Mouse (Mus musculus) heart, adult 2 months (tissue): Measurements from ENCODE around the gene Pafah1b3. TPM values are rescaled to one million over a fixed set of nuclear protein-coding genes. Genes with fewer than 3 reads are reported as not detected.

Experiments
- DNase-seq, 2 experiments: peaks; one replicate each; pipeline ENCODE4 v3.0.0; 2021
- H3K27ac ChIP-seq: fragments of 200-600 bp; 2 replicates; pipeline ENCODE4 v1.8.1; 2022
- H3K27me3 ChIP-seq: fragments of 200-500 bp; 2 replicates; pipeline ENCODE4 v1.6.1; 2012; ENCODE audit warnings: mild to moderate bottlenecking, low read length, inconsistent platforms, mixed read lengths; ENCODE audit not compliant: control insufficient read depth, insufficient read depth
- H3K36me3 ChIP-seq: fragments of 200-500 bp; 2 replicates; pipeline ENCODE4 v1.6.1; 2012; ENCODE audit warnings: low read length, inconsistent platforms; ENCODE audit not compliant: control insufficient read depth, insufficient read depth
- H3K4me1 ChIP-seq: fragments of 200-500 bp; 2 replicates; pipeline ENCODE4 v1.6.1; 2011; ENCODE audit warnings: low read length; ENCODE audit not compliant: control insufficient read depth, insufficient read depth
- H3K4me3 ChIP-seq: fragments of 200-600 bp; 2 replicates; pipeline ENCODE4 v1.8.1; 2022
- H3K79me2 ChIP-seq: fragments of 200-500 bp; replicated peaks from 2 replicates; pipeline ENCODE4 v1.6.1; 2012; ENCODE audit warnings: mild to moderate bottlenecking, inconsistent platforms, low read length, moderate library complexity, mixed read lengths; ENCODE audit not compliant: control insufficient read depth, insufficient read depth
- H3K9ac ChIP-seq: fragments of 200-500 bp; 2 replicates; pipeline ENCODE4 v1.6.1; 2012; ENCODE audit warnings: low read depth, mild to moderate bottlenecking, control low read depth, inconsistent platforms, low read length, mixed read lengths
- CTCF ChIP-seq: fragments of 200-600 bp; IDR thresholded peaks from 2 replicates; pipeline ENCODE4 v1.8.1; 2022; ENCODE audit warnings: antibody characterized with exemption, mild to moderate bottlenecking, moderate library complexity
- EP300 ChIP-seq: fragments of 200-500 bp; IDR thresholded peaks from 2 replicates; pipeline ENCODE4 v1.6.1; 2011; ENCODE audit warnings: low read depth, low read length, control low read depth; ENCODE audit not compliant: insufficient read depth
- POLR2A ChIP-seq: fragments of 200-500 bp; IDR thresholded peaks from 2 replicates; pipeline ENCODE4 v1.6.1; 2011; ENCODE audit warnings: mild to moderate bottlenecking, low read depth, low read length, control low read depth; ENCODE audit not compliant: insufficient read depth
- WGBS: fragments of 180-500 bp; shearing (Covaris S2); methylation state at CpG from one replicate; pipeline ENCODE4 v1.1.7; 2018; 5-methylcytosine and 5-hydroxymethylcytosine counted together
- intact Hi-C: fragments of 180-260 bp; cut with DNase I; formaldehyde crosslinking; loops from one replicate; pipeline ENCODE4 v1.15.1; 2025
- polyA plus RNA-seq: library from polyadenylated mRNA; depleted of rRNA; stranded (reverse); fragments of >200 nt; gene quantifications from 2 replicates; pipeline ENCODE4 v1.2.3, GENCODE M21; 2012
- total RNA-seq, 2 experiments: library from RNA; stranded (reverse); gene quantifications; 2 replicates each; pipeline ENCODE4 v1.2.3; 2021

Gene Pafah1b3
- total and polyA plus RNA-seq, 3 experiments: 2.4 to 9.3 (median 3.1) TPM

GRCm38 (mm10) chr7:25270652-25271633, 26.8 kb downstream of the Pafah1b3 start:
- TF ChIP-seq EP300 (no peak), CTCF (no peak), POLR2A (no peak)
- intact Hi-C loops: no loop called here
- 87% methylated on average over 35 of the region's 35 CpGs for WGBS
- Histone ChIP-seq H3K36me3 (no peaks in the 10 kb centered on the region; the same call in 1 of the 2 replicates), H3K27ac (no peak overlapping the region), H3K4me1 (peaks cover 12% of the 10 kb centered on the region), H3K4me3 (no peak overlapping the region), H3K79me2 (peaks cover 14% of the 10 kb centered on the region), H3K27me3 (no peaks in the 10 kb centered on the region), H3K9ac (no peak overlapping the region)
- DNase-seq: peak in 1 of 2 experiments; percentile 3

GRCm38 (mm10) chr7:25269545-25270271, 28.1 kb downstream of the Pafah1b3 start:
- intact Hi-C loops: no loop called here
- WGBS: 61% methylated on average over 8 of the region's 8 CpGs
- Histone ChIP-seq H3K36me3 (no peaks in the 10 kb centered on the region), H3K79me2 (peaks cover 14% of the 10 kb centered on the region), H3K4me1 (peaks cover 12% of the 10 kb centered on the region), H3K4me3 (peak overlapping the region; percentile 64), H3K9ac (peak overlapping the region; percentile 13), H3K27ac (peak overlapping the region; percentile 93), H3K27me3 (no peaks in the 10 kb centered on the region)
- DNase-seq: peak; percentile 37 to 45
- no peak for TF ChIP-seq CTCF
- no peak for TF ChIP-seq EP300
- peak; percentile 15; the same call in 1 of the 2 replicates for TF ChIP-seq POLR2A

GRCm38 (mm10) chr7:25269029-25269428, 28.8 kb downstream of the Pafah1b3 start:
- intact Hi-C loops: no loop called here
- DNase-seq: peak; percentile 26 to 46
- H3K36me3 ChIP-seq: no peaks in the 10 kb centered on the region
- H3K9ac ChIP-seq: peak overlapping the region; percentile 86
- peaks cover 10% of the 10 kb centered on the region for H3K4me1 ChIP-seq
- peaks cover 13% of the 10 kb centered on the region for H3K79me2 ChIP-seq
- H3K27ac ChIP-seq: peak overlapping the region; percentile 93
- 13% methylated on average over 4 of the region's 4 CpGs for WGBS
- TF ChIP-seq EP300 (no peak), POLR2A (no peak), CTCF (no peak)
- H3K27me3 ChIP-seq: no peaks in the 10 kb centered on the region
- peak overlapping the region; percentile 64 for H3K4me3 ChIP-seq

GRCm38 (mm10) chr7:25268588-25268987, 29.2 kb downstream of the Pafah1b3 start:
- WGBS: 1% methylated on average over 7 of the region's 7 CpGs
- H3K79me2 ChIP-seq: peaks cover 11% of the 10 kb centered on the region
- no peaks in the 10 kb centered on the region for H3K27me3 ChIP-seq
- peaks cover 10% of the 10 kb centered on the region for H3K4me1 ChIP-seq
- no peak for DNase-seq
- H3K27ac ChIP-seq: peak overlapping the region; percentile 93
- no peaks in the 10 kb centered on the region for H3K36me3 ChIP-seq
- peak overlapping the region; percentile 86 for H3K9ac ChIP-seq
- TF ChIP-seq CTCF: no peak
- no peak for TF ChIP-seq POLR2A
- no peak for TF ChIP-seq EP300
- intact Hi-C loops: no loop called here
- peak overlapping the region; percentile 64 for H3K4me3 ChIP-seq

GRCm38 (mm10) chr7:25267751-25268463, 29.9 kb downstream of the Pafah1b3 start:
- Histone ChIP-seq H3K9ac (peak overlapping the region; percentile 86), H3K27me3 (no peaks in the 10 kb centered on the region), H3K4me1 (peaks cover 10% of the 10 kb centered on the region), H3K36me3 (no peaks in the 10 kb centered on the region), H3K4me3 (peak overlapping the region; percentile 94), H3K27ac (peak overlapping the region; percentile 100), H3K79me2 (peaks cover 7% of the 10 kb centered on the region)
- under 1% methylated on average over 33 of the region's 33 CpGs for WGBS
- 0 out of 2 replicates have a peak, but pooled peaks have one; percentile 6 for TF ChIP-seq EP300
- TF ChIP-seq POLR2A: no peak
- peak; percentile 97 to 100 for DNase-seq
- intact Hi-C loops: no loop called here
